Mouse (Mus musculus) lung, adult 2 months (tissue): ENCODE measurements around the gene Npm3.

Experiments
- CTCF ChIP-seq: fragments of 200-500 bp; IDR thresholded peaks from 2 replicates; pipeline ENCODE4 v1.5.1; 2011; ENCODE audit warnings: mild to moderate bottlenecking, low read length, control low read depth; ENCODE audit not compliant: insufficient read depth
- POLR2A ChIP-seq: fragments of 200-500 bp; IDR thresholded peaks from 2 replicates; pipeline ENCODE4 v1.6.1; 2011; ENCODE audit warnings: low read depth, mild to moderate bottlenecking, control low read depth, low read length, borderline replicate concordance; ENCODE audit errors: extremely low read depth

DNA sequence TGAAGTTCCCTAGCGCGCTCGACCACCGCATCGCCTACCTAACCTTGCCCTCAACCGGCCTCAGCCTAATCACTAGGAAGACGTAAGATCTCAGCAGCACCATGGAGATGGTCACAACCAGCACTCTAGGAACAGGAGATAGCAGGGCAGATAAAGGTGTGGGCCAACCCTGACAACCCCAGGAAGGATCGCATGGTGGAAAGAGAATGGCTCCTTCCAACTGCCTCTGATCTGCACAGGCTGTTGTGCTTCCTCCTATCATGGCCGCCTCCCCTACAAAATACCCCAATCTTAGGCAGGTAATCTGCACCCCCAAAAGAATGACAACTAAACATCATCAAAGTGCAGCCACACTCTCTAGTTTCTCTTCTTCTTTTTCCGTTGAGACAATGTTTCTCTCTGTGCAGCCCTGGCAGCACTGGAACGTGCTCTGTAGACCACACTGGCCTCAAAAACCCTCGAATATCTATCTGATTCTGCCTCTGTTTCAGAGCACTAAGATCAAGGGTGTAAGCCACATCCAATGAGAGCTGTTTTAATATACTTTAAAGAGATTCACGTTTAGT is 31.0 kb upstream of the Npm3 start:
- TF ChIP-seq CTCF (no peak), POLR2A (no peak)
